Comparison of ENCODE assay signal across 9 mouse cellular contexts in the genomic region with DNA sequence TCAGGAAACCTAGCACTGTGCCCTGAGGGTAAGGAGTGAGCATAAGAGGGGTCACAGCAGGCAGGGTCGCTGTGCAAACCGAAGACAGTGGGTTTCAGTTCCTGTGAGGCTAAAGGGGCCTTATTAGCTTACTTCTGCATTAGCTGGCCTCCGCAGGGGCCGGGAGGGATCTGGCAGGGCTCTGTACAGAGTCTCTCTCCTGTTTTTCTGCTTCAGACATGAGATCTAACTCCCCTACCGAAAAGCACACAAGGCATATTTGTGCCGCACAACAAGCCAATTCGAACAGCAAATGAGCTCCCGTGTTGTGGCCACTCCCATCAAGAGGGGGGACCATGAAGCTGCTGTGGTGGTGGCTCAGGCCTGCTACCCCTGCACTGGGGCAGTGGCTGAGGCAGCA. TPM values are rescaled to one million over a fixed set of nuclear protein-coding genes. Genes with fewer than 3 reads are reported as not detected.
DNase-seq lines count a peak whose midpoint lies in the region; ATAC-seq and TF ChIP-seq lines count a peak whose summit lies in the region.
"Had no signal": no experiment of that assay in that cellular context is flagged by ENCODE, and none has a peak within 500 bp of the region (broad histone marks: within the 10 kb centered on the region; RNA-seq: fewer than 3 reads in every experiment).

No protein-coding gene starts in this region.

- no peak for TF ChIP-seq EP300 in stomach, postnatal 0 days (optimal IDR thresholded peaks at IDR 0.05)

- H3K27ac ChIP-seq in heart, embryonic 12.5 days (ENCODE audit: poor library complexity, severe bottlenecking) = peak overlapping the region; percentile 34; the same call in 1 of the 2 replicates
- H3K27ac ChIP-seq in thymus, adult 2 months (ENCODE audit: control insufficient read depth, insufficient read depth, low read length) = peak overlapping the region; percentile 60
- H3K27ac ChIP-seq in limb, embryonic 12.5 days = peak overlapping the region; percentile 53; the same call in 1 of the 2 replicates
- peak overlapping the region; percentile 58 for H3K27ac ChIP-seq in stomach, postnatal 0 days (replicated peaks)

- H3K9me3 ChIP-seq in heart, embryonic 12.5 days (replicated peaks) = no peaks in the 10 kb centered on the region
- H3K9me3 ChIP-seq in limb, embryonic 12.5 days = no peaks in the 10 kb centered on the region
- no peaks in the 10 kb centered on the region for H3K9me3 ChIP-seq in stomach, postnatal 0 days (ENCODE audit: control insufficient read depth, low read length)
- H3K9me3 ChIP-seq: midbrain, embryonic 12.5 days had no signal

- DNase-seq in heart, adult 9 months (ENCODE audit: low spot score in 2 of 2) = no peak
- no peak for DNase-seq in thymus, adult 2 months
- no peak for DNase-seq in thymus, adult 18-20 months
- no peak for DNase-seq in stomach, postnatal 0 days (ENCODE audit: low spot score)
- DNase-seq in adipocyte (ENCODE audit: low spot score) = no peak
- no peak for DNase-seq in layer of hippocampus, adult 9-10 months (ENCODE audit: low spot score)

- no peak for TF ChIP-seq POLR2A in thymus, adult 2 months (IDR thresholded peaks at IDR 0.05; ENCODE audit: control insufficient read depth, extremely low read depth, insufficient read depth, low read length, poor library complexity)

- no peak overlapping the region for H3K4me3 ChIP-seq in heart, embryonic 12.5 days
- H3K4me3 ChIP-seq in thymus, adult 2 months (ENCODE audit: control insufficient read depth, insufficient read depth, low read length) = peak overlapping the region; percentile 14; the same call in 1 of the 2 replicates
- H3K4me3 ChIP-seq in limb, embryonic 12.5 days (replicated peaks) = no peak overlapping the region
- H3K4me3 ChIP-seq in stomach, postnatal 0 days (ENCODE audit: low read depth, low read length) = no peak overlapping the region
- H3K4me3 ChIP-seq: midbrain, embryonic 12.5 days had no signal

- peak overlapping the region; percentile 61 for H3K4me2 ChIP-seq in heart, embryonic 12.5 days
- H3K4me2 ChIP-seq in limb, embryonic 12.5 days = peak overlapping the region; percentile 31
- peak overlapping the region; percentile 32 for H3K4me2 ChIP-seq in stomach, postnatal 0 days (replicated peaks; ENCODE audit: low read depth)
- H3K4me2 ChIP-seq: midbrain, embryonic 12.5 days had no signal

- H3K4me1 ChIP-seq in heart, embryonic 12.5 days (replicated peaks) = peaks cover 76% of the 10 kb centered on the region
- H3K4me1 ChIP-seq in thymus, adult 2 months (replicated peaks; ENCODE audit: control insufficient read depth, insufficient read depth, low read length) = peaks cover 87% of the 10 kb centered on the region
- H3K4me1 ChIP-seq in limb, embryonic 12.5 days (replicated peaks) = peaks cover 42% of the 10 kb centered on the region
- H3K4me1 ChIP-seq in stomach, postnatal 0 days (replicated peaks; ENCODE audit: control insufficient read depth, insufficient read depth) = peaks cover 16% of the 10 kb centered on the region

- no peak for ATAC-seq in heart, embryonic 12.5 days (ENCODE audit: insufficient number of reproducible peaks, low FRiP score)
- no peak for ATAC-seq in limb, embryonic 12.5 days (ENCODE audit: insufficient number of reproducible peaks, insufficient read depth, low FRiP score, low TSS enrichment, low read depth)
- ATAC-seq in stomach, postnatal 0 days (ENCODE audit: low FRiP score, low TSS enrichment) = no peak

- WGBS in heart, embryonic 12.5 days = 42% methylated on average over 8 of the region's 8 CpGs
- WGBS in thymus, adult 2 months = 5% methylated on average over 8 of the region's 8 CpGs
- WGBS in limb, embryonic 12.5 days = 25% methylated on average over 8 of the region's 8 CpGs
- WGBS in stomach, postnatal 0 days = 25% methylated on average over 8 of the region's 8 CpGs

- TF ChIP-seq CTCF in thymus, adult 2 months (IDR thresholded peaks at IDR 0.05; ENCODE audit: borderline replicate concordance, control insufficient read depth, extremely low read depth, insufficient read depth, low read length, poor library complexity) = no peak
- TF ChIP-seq CTCF in stomach, postnatal 0 days (IDR thresholded peaks at IDR 0.05; ENCODE audit: low read depth) = no peak

- H3K36me3 ChIP-seq in heart, embryonic 12.5 days = no peaks in the 10 kb centered on the region
- H3K36me3 ChIP-seq in thymus, adult 2 months (ENCODE audit: control insufficient read depth, insufficient read depth, low read length) = no peaks in the 10 kb centered on the region
- no peaks in the 10 kb centered on the region for H3K36me3 ChIP-seq in limb, embryonic 12.5 days
- no peaks in the 10 kb centered on the region for H3K36me3 ChIP-seq in stomach, postnatal 0 days (ENCODE audit: control insufficient read depth, insufficient read depth, low read length)
- H3K36me3 ChIP-seq: midbrain, embryonic 12.5 days had no signal

- H3K27me3 ChIP-seq in heart, embryonic 12.5 days (replicated peaks) = no peaks in the 10 kb centered on the region
- no peaks in the 10 kb centered on the region for H3K27me3 ChIP-seq in thymus, adult 2 months (ENCODE audit: control insufficient read depth, insufficient read depth, low read length)
- no peaks in the 10 kb centered on the region for H3K27me3 ChIP-seq in limb, embryonic 12.5 days
- no peaks in the 10 kb centered on the region for H3K27me3 ChIP-seq in stomach, postnatal 0 days (ENCODE audit: control insufficient read depth, insufficient read depth, low read length)

- H3K9ac ChIP-seq in heart, embryonic 12.5 days = peak overlapping the region; percentile 53
- 0 out of 2 replicates have a peak overlapping the region, but pooled peaks have one; percentile 23 for H3K9ac ChIP-seq in limb, embryonic 12.5 days (replicated peaks)
- H3K9ac ChIP-seq in stomach, postnatal 0 days (ENCODE audit: low read length) = no peak overlapping the region
- H3K9ac ChIP-seq: midbrain, embryonic 12.5 days had no signal

RNA-seq across cellular contexts. Expression of a gene that starts 5.6 kb away (rescaled TPM):
- polyA plus RNA-seq in heart, embryonic 12.5 days (2016; fragmentation: Nextera tagmentation; extraction: Ambion mirVana) = 3.7 and 4.9 TPM in 2 replicates
- polyA plus RNA-seq in thymus, adult 2 months (2012; rRNA removed) = 15.3 and 16.9 TPM in 2 replicates
- polyA plus RNA-seq in limb, embryonic 12.5 days (2016; fragmentation: Nextera tagmentation; extraction: Ambion mirVana) = 1.9 and 2.3 TPM in 2 replicates
- polyA plus RNA-seq in stomach, postnatal 0 days (2015; fragmentation: Nextera tagmentation; extraction: Ambion mirVana) = 5.7 and 6.5 TPM in 2 replicates

RNA-seq across cellular contexts. Expression of a gene that starts 18.3 kb away (rescaled TPM):
- polyA plus RNA-seq in heart, embryonic 12.5 days (2016; fragmentation: Nextera tagmentation; extraction: Ambion mirVana) = not detected in 2 replicates
- 0.05 TPM in 1 of 2 replicates, not detected in the other for polyA plus RNA-seq in thymus, adult 2 months (2012; rRNA removed)
- polyA plus RNA-seq in limb, embryonic 12.5 days (2016; fragmentation: Nextera tagmentation; extraction: Ambion mirVana) = not detected in 2 replicates
- polyA plus RNA-seq in stomach, postnatal 0 days (2015; fragmentation: Nextera tagmentation; extraction: Ambion mirVana) = not detected in 2 replicates
- polyA plus RNA-seq: midbrain, embryonic 12.5 days had no signal

RNA-seq across cellular contexts. Expression of a gene that starts 29.8 kb away (rescaled TPM):
- polyA plus RNA-seq in heart, embryonic 12.5 days (2016; fragmentation: Nextera tagmentation; extraction: Ambion mirVana) = 250 and 252 TPM in 2 replicates
- polyA plus RNA-seq in thymus, adult 2 months (2012; rRNA removed) = 75.4 and 87.2 TPM in 2 replicates
- polyA plus RNA-seq in limb, embryonic 12.5 days (2016; fragmentation: Nextera tagmentation; extraction: Ambion mirVana) = 346 and 369 TPM in 2 replicates
- polyA plus RNA-seq in stomach, postnatal 0 days (2015; fragmentation: Nextera tagmentation; extraction: Ambion mirVana) = 67.0 and 91.7 TPM in 2 replicates

RNA-seq across cellular contexts. Expression of a gene that starts 53.0 kb away (rescaled TPM):
- 101 and 105 TPM in 2 replicates for polyA plus RNA-seq in heart, embryonic 12.5 days (2016; fragmentation: Nextera tagmentation; extraction: Ambion mirVana)
- 130 and 167 TPM in 2 replicates for polyA plus RNA-seq in thymus, adult 2 months (2012; rRNA removed)
- 136 and 143 TPM in 2 replicates for polyA plus RNA-seq in limb, embryonic 12.5 days (2016; fragmentation: Nextera tagmentation; extraction: Ambion mirVana)
- polyA plus RNA-seq in stomach, postnatal 0 days (2015; fragmentation: Nextera tagmentation; extraction: Ambion mirVana) = 47.1 and 58.0 TPM in 2 replicates

RNA-seq across cellular contexts. Expression of a gene that starts 53.2 kb away (rescaled TPM):
- 10.5 and 13.5 TPM in 2 replicates for polyA plus RNA-seq in heart, embryonic 12.5 days (2016; fragmentation: Nextera tagmentation; extraction: Ambion mirVana)
- polyA plus RNA-seq in thymus, adult 2 months (2012; rRNA removed) = 17.7 and 18.2 TPM in 2 replicates
- polyA plus RNA-seq in limb, embryonic 12.5 days (2016; fragmentation: Nextera tagmentation; extraction: Ambion mirVana) = 3.5 and 4.2 TPM in 2 replicates
- polyA plus RNA-seq in stomach, postnatal 0 days (2015; fragmentation: Nextera tagmentation; extraction: Ambion mirVana) = 5.7 and 7.7 TPM in 2 replicates
